Mouse (Mus musculus): ENCODE data around the gene Tcf23. TPM values are rescaled to one million over a fixed set of nuclear protein-coding genes. Genes with fewer than 3 reads are reported as not detected.

The Tcf23 gene
- polyA plus RNA-seq, 2 experiments = 0.01 TPM; not detected in 1

- Histone ChIP-seq H3K27ac (no peak overlapping the region), H3K9me3 (ENCODE audit: control insufficient read depth, low read length) (no peaks in the 10 kb centered on the region), H3K36me3 (replicated peaks; ENCODE audit: control insufficient read depth, insufficient read depth, low read depth) (no peaks in the 10 kb centered on the region), H3K27me3 (ENCODE audit: control insufficient read depth, insufficient read depth, low read length) (no peaks in the 10 kb centered on the region), H3K4me1 (replicated peaks; ENCODE audit: control insufficient read depth in 2 of 2, insufficient read depth in 2 of 2, low read length in 1 of 2) (peaks cover under 1 to 6% of the 10 kb centered on the region in 2 experiments; a peak in 3 of 4 replicates), H3K4me2 (ENCODE audit: low read depth) (no peak overlapping the region), H3K9ac (replicated peaks) (no peak overlapping the region), H3K4me3 (ENCODE audit: insufficient read depth in 1 of 2, low read depth in 2 of 2, low read length in 2 of 2) (no peak overlapping the region)
- no peak for DNase-seq (ENCODE audit: low read depth in 3 of 3, low spot score in 3 of 3)
- TF ChIP-seq EP300 (IDR thresholded peaks at IDR 0.05; ENCODE audit: low read depth) = no peak
- no peak for TF ChIP-seq CTCF (IDR thresholded peaks at IDR 0.05; ENCODE audit: low read depth)
- ATAC-seq (ENCODE audit: insufficient read depth) = no peak
- 51% methylated on average over 7 of the region's 7 CpGs for WGBS (ENCODE audit: insufficient replicate concordance)
Observed at GRCm38 (mm10) chr5:30927945-30928529, 40.4 kb upstream of the Tcf23 start.

- Histone ChIP-seq H3K27me3 (ENCODE audit: control insufficient read depth, insufficient read depth, low read length) (no peaks in the 10 kb centered on the region), H3K4me2 (ENCODE audit: low read depth) (no peak overlapping the region), H3K9me3 (ENCODE audit: control insufficient read depth, low read length) (no peaks in the 10 kb centered on the region), H3K9ac (replicated peaks) (no peak overlapping the region), H3K4me3 (ENCODE audit: insufficient read depth in 1 of 2, low read depth in 2 of 2, low read length in 2 of 2) (no peak overlapping the region), H3K36me3 (replicated peaks; ENCODE audit: control insufficient read depth, insufficient read depth, low read depth) (no peaks in the 10 kb centered on the region), H3K27ac (no peak overlapping the region), H3K4me1 (replicated peaks; ENCODE audit: control insufficient read depth in 2 of 2, insufficient read depth in 2 of 2, low read length in 1 of 2) (no peaks in the 10 kb centered on the region)
- 55% methylated on average over 4 of the region's 4 CpGs for WGBS (ENCODE audit: insufficient replicate concordance)
- no peak for ATAC-seq (ENCODE audit: insufficient read depth)
- DNase-seq (ENCODE audit: low read depth in 3 of 3, low spot score in 3 of 3) = no peak
- no peak for TF ChIP-seq EP300 (IDR thresholded peaks at IDR 0.05; ENCODE audit: low read depth)
- peak; percentile 73 for TF ChIP-seq CTCF (IDR thresholded peaks at IDR 0.05; ENCODE audit: low read depth)
Observed at GRCm38 (mm10) chr5:30930121-30930520, 38.3 kb upstream of the Tcf23 start.

- no peak overlapping the region for H3K9ac ChIP-seq (replicated peaks)
- no peak for DNase-seq (ENCODE audit: low read depth in 3 of 3, low spot score in 3 of 3)
- no peak for TF ChIP-seq CTCF (IDR thresholded peaks at IDR 0.05; ENCODE audit: low read depth)
- TF ChIP-seq EP300 (IDR thresholded peaks at IDR 0.05; ENCODE audit: low read depth) = no peak
- H3K9me3 ChIP-seq (ENCODE audit: control insufficient read depth, low read length) = no peaks in the 10 kb centered on the region
- H3K4me1 ChIP-seq (replicated peaks; ENCODE audit: control insufficient read depth in 2 of 2, insufficient read depth in 2 of 2, low read length in 1 of 2) = no peaks in the 10 kb centered on the region
- H3K4me3 ChIP-seq (ENCODE audit: insufficient read depth in 1 of 2, low read depth in 2 of 2, low read length in 2 of 2) = no peak overlapping the region
- no peak overlapping the region for H3K27ac ChIP-seq
- H3K27me3 ChIP-seq (ENCODE audit: control insufficient read depth, insufficient read depth, low read length) = no peaks in the 10 kb centered on the region
- no peak overlapping the region for H3K4me2 ChIP-seq (ENCODE audit: low read depth)
- ATAC-seq (ENCODE audit: insufficient read depth) = no peak
- 77% methylated on average over 6 of the region's 6 CpGs for WGBS (ENCODE audit: insufficient replicate concordance)
- no peaks in the 10 kb centered on the region for H3K36me3 ChIP-seq (replicated peaks; ENCODE audit: control insufficient read depth, insufficient read depth, low read depth)
Observed at GRCm38 (mm10) chr5:30930846-30931245, 37.6 kb upstream of the Tcf23 start.

- Histone ChIP-seq H3K27me3 (ENCODE audit: control insufficient read depth, insufficient read depth, low read length) (no peaks in the 10 kb centered on the region), H3K27ac (no peak overlapping the region), H3K4me3 (ENCODE audit: insufficient read depth in 1 of 2, low read depth in 2 of 2, low read length in 2 of 2) (no peak overlapping the region), H3K9me3 (ENCODE audit: control insufficient read depth, low read length) (no peaks in the 10 kb centered on the region), H3K9ac (replicated peaks) (no peak overlapping the region), H3K36me3 (replicated peaks; ENCODE audit: control insufficient read depth, insufficient read depth, low read depth) (no peaks in the 10 kb centered on the region), H3K4me2 (ENCODE audit: low read depth) (no peak overlapping the region), H3K4me1 (replicated peaks; ENCODE audit: control insufficient read depth in 2 of 2, insufficient read depth in 2 of 2, low read length in 1 of 2) (no peaks in the 10 kb centered on the region)
- 70% methylated on average over 4 of the region's 4 CpGs for WGBS (ENCODE audit: insufficient replicate concordance)
- no peak for TF ChIP-seq EP300 (IDR thresholded peaks at IDR 0.05; ENCODE audit: low read depth)
- TF ChIP-seq CTCF (IDR thresholded peaks at IDR 0.05; ENCODE audit: low read depth) = no peak
- no peak for DNase-seq (ENCODE audit: low read depth in 3 of 3, low spot score in 3 of 3)
- ATAC-seq (ENCODE audit: insufficient read depth) = no peak
Observed at GRCm38 (mm10) chr5:30931378-30931777, 37.1 kb upstream of the Tcf23 start.

GRCm38 (mm10) chr5:30933705-30934104 lies 34.8 kb upstream of the Tcf23 start:
- ATAC-seq (ENCODE audit: insufficient read depth) = no peak
- WGBS (ENCODE audit: insufficient replicate concordance) = 56% methylated on average over 5 of the region's 5 CpGs
- no peak for TF ChIP-seq CTCF (IDR thresholded peaks at IDR 0.05; ENCODE audit: low read depth)
- TF ChIP-seq EP300 (IDR thresholded peaks at IDR 0.05; ENCODE audit: low read depth) = no peak

More at GRCm38 (mm10) chr5:30933705-30934104, 34.8 kb upstream of the Tcf23 start:
- no peak overlapping the region for H3K9ac ChIP-seq (replicated peaks)
- no peaks in the 10 kb centered on the region for H3K9me3 ChIP-seq (ENCODE audit: control insufficient read depth, low read length)
- H3K36me3 ChIP-seq (replicated peaks; ENCODE audit: control insufficient read depth, insufficient read depth, low read depth) = no peaks in the 10 kb centered on the region
- H3K4me2 ChIP-seq (ENCODE audit: low read depth) = no peak overlapping the region
- DNase-seq (ENCODE audit: low read depth in 3 of 3, low spot score in 3 of 3) = no peak
- no peak overlapping the region for H3K27ac ChIP-seq
- H3K4me3 ChIP-seq (ENCODE audit: insufficient read depth in 1 of 2, low read depth in 2 of 2, low read length in 2 of 2) = no peak overlapping the region
- H3K4me1 ChIP-seq (replicated peaks; ENCODE audit: control insufficient read depth in 2 of 2, insufficient read depth in 2 of 2, low read length in 1 of 2) = no peaks in the 10 kb centered on the region
- H3K27me3 ChIP-seq (ENCODE audit: control insufficient read depth, insufficient read depth, low read length) = no peaks in the 10 kb centered on the region

Measured in liver, embryonic 14.5 days (tissue).